Mouse (Mus musculus): Measurements from ENCODE around the gene Msrb2. TPM values are rescaled to one million over a fixed set of nuclear protein-coding genes. Genes with fewer than 3 reads are reported as not detected.

Msrb2 gene
- total RNA-seq, 4 experiments from 2014 or later: 20.3 to 24.7 (median 21.5) TPM

DNA sequence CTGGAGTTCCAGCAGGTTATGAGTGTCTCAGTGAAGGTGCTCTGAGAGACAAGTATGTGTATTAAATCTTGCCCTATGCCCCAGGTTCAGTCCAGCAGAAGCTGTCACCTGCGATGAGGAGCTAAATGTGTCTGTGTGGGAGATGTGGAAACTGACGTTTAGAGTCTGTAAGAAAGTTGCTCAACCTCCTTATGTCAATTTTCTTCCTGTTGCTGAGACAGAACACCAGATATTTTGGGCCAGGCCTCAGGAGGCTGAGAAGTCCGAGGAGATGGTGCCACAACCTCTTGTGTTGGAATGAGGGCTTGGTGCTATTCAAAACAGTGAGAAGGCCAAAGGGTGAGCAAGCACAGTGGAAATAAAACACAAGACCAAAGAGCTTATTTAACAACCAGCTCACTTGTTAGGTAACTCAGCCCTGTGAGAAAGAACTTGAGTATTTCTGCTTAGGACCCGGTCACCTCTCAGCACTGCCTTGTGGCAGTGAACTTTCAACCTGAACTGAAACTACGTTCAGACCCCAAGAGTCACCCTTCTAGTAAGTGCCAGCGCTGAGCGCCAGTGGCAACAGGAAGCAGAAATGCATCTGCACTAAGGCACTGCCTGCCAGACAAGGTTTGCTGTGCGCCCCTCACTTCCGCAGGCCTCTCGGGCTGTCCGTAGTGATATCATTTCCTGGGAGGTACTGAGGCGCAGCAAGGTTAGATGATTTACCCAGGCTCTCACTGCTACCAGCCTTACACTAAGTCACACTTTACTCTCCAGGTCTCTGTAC lies 17.3 kb downstream of the Msrb2 start:
- DNase-seq (ENCODE audit: low spot score in 2 of 2): no peak

DNA sequence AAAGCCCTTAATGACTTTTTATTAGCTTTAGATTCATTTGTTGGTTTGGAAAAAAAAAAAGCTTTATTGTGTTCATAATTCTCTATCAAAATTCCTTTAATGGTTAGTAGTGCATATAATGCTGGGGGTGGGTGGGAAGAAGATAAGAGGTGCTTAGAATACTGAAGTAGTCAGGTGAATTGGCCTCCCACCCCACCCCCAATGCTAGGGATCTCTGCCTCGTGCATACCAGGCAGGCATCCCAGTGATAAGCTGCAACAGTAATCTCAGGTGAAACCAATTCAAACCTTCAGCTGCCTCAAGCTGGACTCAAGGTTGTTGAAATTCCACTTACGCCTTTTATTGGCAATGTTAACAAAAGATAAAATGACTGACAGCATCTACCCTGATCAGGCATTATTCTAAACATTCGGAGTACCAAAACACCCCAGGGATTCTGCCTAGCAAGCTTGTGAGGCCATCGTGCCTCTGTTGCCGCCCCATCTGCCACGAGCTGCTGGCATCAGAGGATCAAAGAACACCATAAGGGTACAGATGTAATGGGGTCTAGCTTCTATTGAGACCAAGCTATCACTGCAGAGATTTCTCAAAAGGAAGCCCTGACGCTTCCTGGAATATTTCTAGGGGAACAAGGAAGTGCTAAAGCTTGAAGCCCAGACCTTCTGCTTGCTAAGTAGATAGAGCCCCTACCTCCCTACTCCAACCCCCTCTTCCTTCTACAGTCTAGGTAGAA lies 19.3 kb downstream of the Msrb2 start:
- DNase-seq (ENCODE audit: low spot score in 2 of 2): no peak

DNA sequence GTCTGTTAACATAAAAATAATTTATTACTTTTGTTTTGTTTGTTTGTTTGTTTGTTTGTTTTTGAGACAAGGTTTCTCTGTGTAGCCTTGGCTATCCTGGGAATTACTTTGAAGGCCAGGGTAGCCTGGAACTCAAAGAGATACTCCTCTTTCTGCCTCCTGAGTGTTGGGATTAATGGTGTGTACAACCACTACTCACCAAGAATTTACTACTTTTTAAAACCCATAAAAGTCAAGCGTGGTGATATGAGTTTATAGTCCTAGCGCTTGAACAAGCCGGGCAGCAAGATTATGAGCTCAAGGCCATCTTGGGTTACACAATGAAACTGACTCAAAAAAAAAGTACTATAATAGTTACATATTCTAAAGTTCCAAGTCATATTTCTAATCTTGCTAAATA lies 20.4 kb downstream of the Msrb2 start:
- DNase-seq (ENCODE audit: low spot score in 2 of 2): no peak

DNA sequence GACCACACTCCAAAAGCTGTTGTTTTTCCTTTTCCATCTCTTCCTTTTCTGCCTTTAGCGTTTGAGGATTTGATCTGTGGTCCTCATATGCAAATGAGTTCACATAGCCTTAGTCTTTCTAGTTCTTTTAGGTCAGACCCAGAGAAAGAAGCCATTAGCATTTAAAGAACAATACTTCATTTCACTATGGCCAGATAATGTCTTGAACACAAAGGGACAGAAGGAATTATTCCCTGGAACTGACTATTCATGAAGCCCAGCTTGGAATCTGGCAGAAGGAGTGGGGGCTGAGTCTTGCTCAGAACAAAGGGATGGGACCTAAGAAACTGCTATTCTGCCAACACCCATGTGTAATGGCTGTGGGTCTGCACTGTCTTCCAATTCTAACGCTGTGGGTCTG lies 21.6 kb downstream of the Msrb2 start:
- DNase-seq (ENCODE audit: low spot score in 2 of 2): no peak

DNA sequence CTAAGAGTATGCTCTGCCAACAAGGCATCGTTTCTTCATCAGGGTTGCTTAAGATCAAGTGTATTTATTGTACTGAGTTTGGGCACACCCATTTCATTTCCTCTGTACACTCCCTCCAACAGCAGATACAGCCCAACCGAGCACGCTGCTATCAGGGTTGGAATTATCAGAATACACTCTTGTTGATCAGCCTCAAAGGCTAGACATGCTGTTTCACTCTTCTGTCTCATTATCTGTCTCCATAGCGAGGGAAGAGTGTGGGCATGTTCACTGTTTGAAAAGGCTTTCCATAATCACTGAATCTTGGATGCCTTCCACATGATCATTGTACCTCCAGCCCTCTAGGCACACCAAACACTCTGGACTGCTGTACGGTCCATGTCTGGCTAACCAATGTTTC lies 34.2 kb downstream of the Msrb2 start:
- no peak for DNase-seq (ENCODE audit: low spot score in 2 of 2)

DNA sequence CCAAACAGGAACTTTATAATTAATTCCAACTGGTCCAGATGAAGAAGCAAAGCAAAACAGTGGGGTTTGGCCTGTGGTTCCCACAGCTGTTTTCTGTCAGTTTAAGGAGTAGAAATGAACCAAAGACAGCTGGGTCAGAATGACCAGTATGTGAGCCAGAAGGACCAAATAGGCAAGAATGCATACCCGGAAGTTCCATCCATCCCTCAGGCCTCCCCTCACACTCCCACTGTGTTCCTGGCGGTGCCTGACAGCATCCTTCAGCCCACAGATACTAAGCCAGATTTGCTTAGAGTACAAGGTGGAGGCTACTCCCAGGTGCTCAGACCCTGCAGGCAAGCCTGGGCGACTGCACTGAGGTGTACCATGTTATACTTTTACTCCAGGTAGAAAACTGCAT lies 35.3 kb downstream of the Msrb2 start:
- DNase-seq (ENCODE audit: low spot score in 2 of 2): no peak

DNA sequence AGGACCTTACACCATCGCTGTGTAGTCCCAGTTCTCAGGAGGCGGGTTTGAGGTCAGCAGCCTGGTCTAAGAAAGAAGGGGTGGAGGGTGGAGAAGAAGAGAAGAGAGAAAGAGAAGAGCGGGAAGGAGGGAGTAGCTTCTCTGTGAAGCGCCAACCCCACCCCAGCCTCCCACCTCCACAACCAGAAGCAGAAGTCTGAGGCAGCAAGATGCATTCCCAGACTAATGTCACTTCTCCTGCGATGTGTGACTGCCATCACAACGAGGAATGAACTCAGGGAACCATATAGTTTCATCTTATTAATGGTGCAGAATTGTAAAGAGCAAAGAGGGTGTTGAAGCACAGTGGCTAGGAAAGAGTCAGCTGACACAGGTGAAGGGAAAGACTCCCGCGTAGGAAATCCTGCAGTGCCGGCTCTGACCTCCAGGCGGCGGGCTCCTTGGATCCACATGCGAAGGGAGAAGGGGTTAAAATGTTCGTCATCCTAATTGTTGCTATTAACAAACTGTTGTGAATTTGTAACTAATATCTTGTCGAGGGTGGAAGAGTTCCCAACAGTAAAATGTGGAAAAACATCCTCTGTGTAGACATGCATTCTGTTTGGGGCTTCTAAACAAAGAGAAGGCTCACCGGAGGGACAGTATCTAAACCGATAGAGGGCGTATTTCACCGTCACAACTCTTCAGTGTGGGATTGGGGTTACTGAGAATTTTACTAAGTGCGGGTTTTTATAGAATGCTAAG lies 43.2 kb downstream of the Msrb2 start:
- peak in 1 of 2 experiments; percentile 76 for DNase-seq (ENCODE audit: low spot score in 2 of 2)

DNA sequence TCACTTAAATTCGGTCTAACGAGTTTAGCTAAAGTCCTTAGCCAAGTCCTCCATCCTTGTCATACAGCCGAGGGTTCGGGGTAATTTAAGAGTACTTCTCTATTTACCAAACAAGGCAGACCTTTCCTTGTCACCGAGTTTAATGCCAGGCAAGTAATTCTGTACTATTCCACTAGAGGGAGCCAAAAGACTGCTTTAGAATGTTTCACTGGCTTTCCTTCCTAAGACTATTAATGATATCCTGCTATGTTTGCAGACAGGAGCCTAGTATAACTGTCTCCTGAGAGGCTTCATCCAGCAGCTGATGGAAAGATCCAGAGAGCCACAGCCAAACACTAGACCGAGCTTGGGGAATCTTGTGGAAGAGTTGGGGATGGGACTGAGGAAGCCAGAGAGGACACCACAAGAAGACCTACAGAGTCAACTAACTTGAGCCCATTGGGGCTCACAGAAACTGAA lies 43.9 kb downstream of the Msrb2 start:
- DNase-seq (ENCODE audit: low spot score in 2 of 2): peak in 1 of 2 experiments; percentile 20

DNA sequence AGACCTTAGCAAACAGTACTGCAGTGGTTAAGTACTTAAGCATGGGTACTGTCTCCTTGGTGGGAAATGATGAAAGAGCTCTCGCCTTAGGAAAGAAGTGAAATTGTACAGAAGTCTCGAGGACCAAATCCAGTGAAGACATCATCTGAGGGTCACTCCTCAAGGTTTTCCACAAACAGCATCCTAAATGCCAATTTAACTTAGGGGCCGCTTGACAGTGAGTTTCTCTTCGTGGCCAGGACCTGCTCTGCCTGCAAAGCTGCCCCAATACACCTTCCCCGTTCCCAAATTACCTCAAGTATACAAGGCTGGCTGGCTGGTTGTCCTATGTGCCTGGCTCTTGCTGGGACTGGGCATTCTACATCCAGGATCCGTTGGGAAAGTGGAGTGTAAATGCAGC lies 44.8 kb downstream of the Msrb2 start:
- no peak for DNase-seq (ENCODE audit: low spot score in 2 of 2)

DNA sequence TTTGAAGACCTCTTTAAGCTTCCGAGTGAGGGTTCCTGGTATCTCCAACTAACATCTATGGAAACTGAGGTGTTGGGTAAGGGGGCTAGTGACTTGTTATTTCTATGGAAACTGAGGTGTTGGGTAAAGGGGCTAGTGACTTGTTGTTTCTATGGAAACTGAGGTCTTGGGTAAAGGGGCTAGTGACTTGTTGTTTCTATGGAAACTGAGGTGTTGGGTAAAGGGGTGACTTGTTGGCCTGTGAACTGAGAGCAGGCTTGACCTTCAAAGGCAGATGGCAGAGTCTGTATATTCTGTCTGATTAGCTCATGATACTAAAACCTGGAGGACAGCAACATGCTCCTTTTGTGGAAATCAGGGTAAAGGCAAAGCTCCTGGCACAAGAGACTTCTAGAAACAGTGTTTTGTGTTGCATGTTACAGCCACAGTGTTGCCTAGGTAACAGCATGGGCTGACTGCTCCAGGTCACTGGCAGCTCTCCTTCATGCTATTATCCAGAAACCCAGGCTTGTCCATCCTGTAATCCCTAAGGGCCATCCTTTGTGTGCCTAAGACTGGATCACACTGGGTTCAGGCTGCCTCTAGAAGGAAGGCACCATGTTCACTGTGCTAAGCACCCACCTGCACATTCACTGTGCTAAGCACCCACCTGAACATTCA lies 48.6 kb downstream of the Msrb2 start:
- DNase-seq (ENCODE audit: low spot score in 2 of 2): no peak

DNA sequence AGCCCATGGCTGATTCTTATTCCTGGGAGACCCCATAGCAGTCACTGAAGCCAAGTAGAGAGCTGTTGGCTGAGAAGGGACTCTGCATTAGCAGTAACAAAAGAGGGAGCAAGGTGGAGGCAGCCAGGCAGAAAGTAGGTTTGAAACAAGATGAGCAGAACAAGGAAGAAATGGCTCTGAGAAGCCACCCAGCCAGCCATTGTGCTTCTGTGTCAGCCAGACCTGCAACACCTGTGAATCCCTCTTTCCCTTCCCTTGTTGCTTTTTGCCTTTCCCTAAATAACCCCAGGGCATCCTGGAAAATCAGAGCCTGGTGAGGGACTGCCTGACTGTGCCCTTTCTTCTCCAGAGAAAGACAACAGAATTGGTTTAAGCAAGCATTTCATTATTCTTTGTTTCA lies 51.0 kb downstream of the Msrb2 start:
- DNase-seq (ENCODE audit: low spot score in 2 of 2): no peak

DNA sequence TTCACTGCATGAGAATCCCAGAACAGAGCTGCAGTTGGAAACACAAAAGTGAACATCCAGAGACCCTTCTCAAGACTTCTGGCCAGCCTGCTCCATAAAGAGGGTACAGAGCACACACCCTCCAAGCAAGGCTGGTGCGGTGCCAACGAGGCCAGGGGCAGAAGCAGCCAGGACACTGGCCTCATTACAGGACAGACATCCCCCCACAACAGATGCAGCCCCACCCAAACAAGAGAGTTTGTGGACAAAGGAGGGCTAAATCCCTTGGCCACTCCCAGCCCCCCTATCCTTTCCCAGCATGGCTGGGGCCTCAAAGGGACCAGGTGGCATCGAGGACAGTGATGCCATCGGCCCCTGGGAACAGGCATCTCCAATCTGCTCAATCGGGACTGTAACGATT lies 51.8 kb downstream of the Msrb2 start:
- no peak for DNase-seq (ENCODE audit: low spot score in 2 of 2)

DNA sequence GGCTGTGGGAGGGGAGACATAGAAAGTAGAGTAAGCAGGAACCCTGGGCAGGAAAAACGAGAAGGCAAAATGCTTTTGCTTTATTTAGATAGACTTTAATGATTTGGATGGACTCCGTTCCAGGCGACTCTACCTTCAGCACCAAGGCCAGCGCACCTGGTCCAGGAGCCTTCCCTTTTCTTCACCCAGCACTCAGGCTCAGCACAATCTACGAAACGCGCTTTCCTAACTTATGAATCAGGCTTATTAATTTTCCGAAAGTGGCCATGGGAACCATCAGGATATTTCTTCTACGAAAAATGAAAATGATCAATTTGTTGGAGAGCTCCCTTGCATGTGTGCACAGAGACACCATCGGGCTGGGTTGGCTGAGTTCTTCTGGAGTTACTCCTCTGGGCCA lies 57.8 kb downstream of the Msrb2 start:
- no peak for DNase-seq (ENCODE audit: low spot score in 2 of 2)

DNA sequence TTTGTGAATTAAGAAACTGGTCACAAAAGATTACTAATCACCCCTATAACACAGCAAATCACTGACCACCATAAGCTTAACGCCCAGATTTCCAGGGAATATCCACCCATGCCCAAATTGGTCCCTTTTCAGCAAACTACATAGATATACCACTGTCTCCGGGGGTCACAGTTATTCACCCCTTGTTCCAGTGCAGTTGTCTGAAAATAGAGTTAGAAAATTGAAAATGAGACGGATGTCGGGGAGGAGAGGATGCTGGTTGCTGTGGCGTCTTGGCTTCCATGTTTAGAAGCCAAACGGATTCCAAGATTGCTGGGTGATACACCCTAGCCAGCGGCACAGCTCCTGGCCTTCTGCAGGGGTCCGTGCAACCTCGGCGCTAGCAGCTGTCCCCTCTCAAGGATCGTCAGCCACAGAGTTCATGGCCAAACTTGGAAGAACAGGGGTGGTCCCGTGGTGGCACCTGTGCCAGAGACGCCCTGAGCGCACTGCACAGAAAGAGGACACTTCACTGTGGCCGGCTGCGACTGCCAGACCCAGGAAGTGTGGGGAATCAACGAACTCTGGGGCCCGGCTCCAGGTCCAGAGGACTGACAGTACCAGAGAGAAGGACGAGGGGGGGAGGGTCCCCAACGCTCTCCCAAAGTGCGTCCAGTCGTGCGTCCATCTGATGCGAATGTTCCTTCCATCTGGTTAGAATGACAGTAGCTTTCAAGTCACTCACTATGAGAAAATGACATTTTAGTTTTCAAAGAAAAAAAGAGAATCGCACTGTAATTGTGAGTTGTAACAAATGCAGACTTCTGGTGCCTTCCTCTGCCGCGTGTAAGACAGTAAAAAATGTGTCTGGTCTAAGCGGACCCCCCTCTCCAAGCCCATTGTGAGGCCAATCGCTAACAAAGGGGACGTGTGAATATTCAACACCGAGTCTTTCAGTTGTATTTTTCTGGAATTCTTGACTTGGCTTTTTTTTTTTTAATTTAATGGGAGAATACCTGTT lies 58.8 kb downstream of the Msrb2 start:
- DNase-seq (ENCODE audit: low spot score in 2 of 2): no peak

DNA sequence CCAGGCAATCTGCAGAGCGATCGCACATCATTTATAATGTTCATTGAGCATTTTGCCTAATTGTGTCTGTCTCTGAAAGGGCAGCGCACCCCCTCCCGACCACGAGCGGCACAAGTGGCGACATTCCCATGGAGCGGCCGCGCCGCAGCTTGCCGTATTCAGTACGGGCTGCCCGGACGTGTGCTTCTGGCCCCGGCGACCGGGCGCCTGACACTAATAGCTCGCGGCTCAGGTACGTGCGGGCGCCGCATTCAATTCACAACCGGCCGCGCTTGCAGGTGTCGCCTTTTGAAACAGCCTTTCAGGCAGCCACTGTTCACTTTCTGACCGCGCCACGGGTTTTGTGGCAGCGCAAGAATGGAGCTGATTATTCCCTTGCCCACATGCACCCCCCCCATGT lies 59.5 kb downstream of the Msrb2 start:
- DNase-seq (ENCODE audit: low spot score in 2 of 2): no peak

DNA sequence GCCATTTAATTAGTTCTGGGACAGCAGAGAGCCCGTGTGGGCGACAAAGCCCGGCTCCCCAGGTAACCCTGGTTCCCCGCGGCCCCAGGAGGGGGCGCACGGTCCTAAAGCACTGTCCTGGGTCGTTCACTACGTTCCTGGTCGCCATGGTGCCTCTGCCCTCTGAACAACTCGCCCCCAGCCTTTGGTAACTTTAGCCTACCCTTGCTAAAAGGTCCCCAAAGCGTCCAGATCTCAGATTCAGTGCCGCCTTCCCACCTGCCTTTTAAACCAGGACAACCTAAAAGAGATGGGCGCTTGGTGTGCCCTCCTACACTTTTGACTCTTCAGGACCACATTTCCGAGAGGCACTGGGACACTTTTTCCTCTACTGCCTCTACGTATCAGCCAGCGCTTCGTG lies 59.9 kb downstream of the Msrb2 start:
- DNase-seq (ENCODE audit: low spot score in 2 of 2): no peak

DNA sequence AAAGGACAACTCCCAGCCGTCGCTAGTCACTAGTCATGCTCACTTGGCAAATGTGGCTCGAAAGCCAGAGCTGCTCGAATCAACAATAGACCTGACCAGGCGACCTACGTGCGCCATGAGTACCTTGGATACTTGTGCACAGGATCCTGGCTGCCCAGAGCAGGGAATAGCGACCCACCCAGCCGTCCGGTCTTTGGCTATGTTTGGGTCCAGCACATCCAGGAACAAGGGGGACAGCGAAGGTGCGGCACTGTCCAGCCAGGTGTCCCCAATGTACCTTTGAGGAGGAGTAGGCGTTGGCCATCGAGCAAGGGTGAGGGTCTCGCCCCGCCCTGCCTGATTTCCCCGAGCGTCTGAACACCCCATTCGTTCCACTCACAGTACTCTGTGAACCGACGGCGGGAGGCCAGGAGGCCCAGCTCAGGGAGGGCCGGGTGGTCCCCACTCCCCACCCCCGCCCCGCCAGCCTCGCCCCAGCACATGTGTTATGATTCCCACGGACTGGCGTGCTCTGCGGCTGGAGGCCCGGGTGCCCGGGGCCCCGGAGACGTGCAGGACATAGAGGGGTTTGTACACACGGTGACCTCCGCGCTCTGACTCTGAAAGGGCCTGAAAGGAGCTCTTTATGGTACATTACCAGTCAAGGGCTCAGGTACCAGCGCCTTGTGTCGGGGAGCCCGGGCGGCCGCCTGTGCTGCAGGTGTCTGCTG lies 60.5 kb downstream of the Msrb2 start:
- no peak for DNase-seq (ENCODE audit: low spot score in 2 of 2)

DNA sequence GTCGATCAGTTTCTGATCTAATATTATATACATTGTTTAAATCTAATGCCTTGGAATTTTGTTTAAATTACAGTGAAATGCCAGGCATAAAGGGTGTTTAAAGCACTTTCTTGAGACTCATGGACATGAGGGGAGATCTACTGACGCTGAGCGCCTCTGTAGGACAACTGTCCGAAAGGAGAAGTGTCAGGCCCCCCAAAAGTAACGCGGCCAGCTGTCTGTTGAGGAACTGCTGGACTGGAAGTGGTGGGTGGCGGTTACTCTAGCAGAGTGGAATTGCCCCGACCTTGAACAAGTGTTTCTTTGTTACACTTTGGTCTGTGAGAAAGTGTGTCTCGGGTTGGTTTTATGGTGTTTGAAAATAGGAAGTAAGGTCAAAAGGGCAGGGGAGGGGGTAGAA lies 73.1 kb downstream of the Msrb2 start:
- no peak for DNase-seq (ENCODE audit: low spot score in 2 of 2)

All from left cerebral cortex, adult 8-10 months (tissue).